Mouse (Mus musculus) embryonic facial prominence, embryonic 14.5 days (tissue): ENCODE measurements at regions not wholly inside any gene's neighbourhood (a gene's known extent, or its start where the extent isn't known, plus 50 kb on each side); places are given as distances from the start of the nearest gene placed in this dataset.

Experiments
- ATAC-seq: fragments of 200-750 bp; cut with Nextera tagmentation; 2 replicates; pipeline ENCODE4 v1.8.0; 2017; ENCODE audit warnings: low read depth, moderate number of reproducible peaks, moderate TSS enrichment
- DNase-seq: peaks from one replicate; pipeline ENCODE4 v3.0.0-alpha.2; 2015; ENCODE audit warnings: low spot score
- H3K27ac ChIP-seq: fragments of 300-500 bp; sonication (generic); replicated peaks from 2 replicates; pipeline ENCODE4 v1.5.1; 2014; ENCODE audit warnings: low read depth, mild to moderate bottlenecking, low read length, moderate library complexity
- H3K27me3 ChIP-seq: fragments of 300-500 bp; sonication (generic); replicated peaks from 2 replicates; pipeline ENCODE4 v1.6.1; 2014; ENCODE audit warnings: low read length; ENCODE audit not compliant: control insufficient read depth, insufficient read depth
- H3K36me3 ChIP-seq: fragments of 300-500 bp; sonication (generic); 2 replicates; pipeline ENCODE4 v1.6.1; 2014; ENCODE audit warnings: low read length, mixed read lengths; ENCODE audit not compliant: control insufficient read depth, insufficient read depth
- H3K4me1 ChIP-seq: fragments of 300-500 bp; sonication (generic); 2 replicates; pipeline ENCODE4 v1.6.1; 2014; ENCODE audit warnings: antibody characterized with exemption, low read length; ENCODE audit not compliant: control insufficient read depth, insufficient read depth
- H3K4me2 ChIP-seq: fragments of 300-500 bp; sonication (generic); 2 replicates; pipeline ENCODE4 v1.6.1; 2014; ENCODE audit warnings: low read depth, mild to moderate bottlenecking, low read length, moderate library complexity, mixed read lengths
- H3K4me3 ChIP-seq: fragments of 300-500 bp; sonication (generic); 2 replicates; pipeline ENCODE4 v1.5.1; 2014; ENCODE audit warnings: low read depth, mild to moderate bottlenecking, low read length
- H3K9ac ChIP-seq: fragments of 300-500 bp; sonication (generic); 2 replicates; pipeline ENCODE4 v1.6.1; 2014; ENCODE audit warnings: low read depth, mild to moderate bottlenecking, low read length, moderate library complexity, mixed read lengths
- H3K9me3 ChIP-seq: fragments of 300-500 bp; sonication (generic); 2 replicates; pipeline ENCODE4 v1.6.1; 2016; ENCODE audit warnings: low read length; ENCODE audit not compliant: control insufficient read depth
- WGBS: fragments of 180-500 bp; shearing (Covaris S2); extraction: QIAGEN DNeasy Blood & Tissue Kit; methylation state at CpG from one replicate; pipeline ENCODE4 v1.1.7; 2014; 5-methylcytosine and 5-hydroxymethylcytosine counted together

DNA sequence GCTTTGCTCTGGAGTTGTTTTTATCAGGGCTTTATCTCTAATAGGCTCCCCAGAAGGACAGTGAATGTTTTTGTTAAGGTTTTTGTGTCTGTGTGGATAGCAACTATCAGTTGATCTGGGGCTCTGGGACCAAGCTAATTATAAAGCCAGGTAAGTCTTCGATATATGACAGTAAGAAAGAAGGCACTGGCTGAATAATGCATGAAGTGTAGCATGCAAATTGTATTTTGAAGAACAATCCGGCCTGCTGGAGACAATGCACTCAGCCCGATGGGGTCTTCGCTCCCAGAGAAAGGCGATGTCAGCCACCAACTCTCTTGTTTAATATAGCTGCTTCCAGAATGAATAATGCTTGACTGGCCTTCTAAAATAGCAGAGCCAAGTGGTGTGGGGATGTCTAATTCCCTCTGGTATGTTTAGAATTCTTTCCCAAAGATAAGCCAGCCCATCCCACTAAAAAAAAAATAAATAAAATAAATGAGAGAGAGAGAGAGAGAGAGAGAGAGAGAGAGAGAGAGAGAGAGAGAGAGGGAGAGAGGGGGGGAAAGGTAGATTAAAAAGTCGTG is 68.6 kb downstream of the Dad1 start:
- no peak for ATAC-seq
- no peak overlapping the region for H3K4me2 ChIP-seq
- no peaks in the 10 kb centered on the region for H3K36me3 ChIP-seq
- H3K27ac ChIP-seq, result no peak overlapping the region
- no peak for DNase-seq
- no peaks in the 10 kb centered on the region for H3K9me3 ChIP-seq
- H3K9ac ChIP-seq, result no peak overlapping the region
- H3K27me3 ChIP-seq, result no peaks in the 10 kb centered on the region
- H3K4me1 ChIP-seq, result peaks cover 10% of the 10 kb centered on the region; the same call in 1 of the 2 replicates
- H3K4me3 ChIP-seq, result no peak overlapping the region
- WGBS, result 76% methylated on average over 6 of the region's 6 CpGs

DNA sequence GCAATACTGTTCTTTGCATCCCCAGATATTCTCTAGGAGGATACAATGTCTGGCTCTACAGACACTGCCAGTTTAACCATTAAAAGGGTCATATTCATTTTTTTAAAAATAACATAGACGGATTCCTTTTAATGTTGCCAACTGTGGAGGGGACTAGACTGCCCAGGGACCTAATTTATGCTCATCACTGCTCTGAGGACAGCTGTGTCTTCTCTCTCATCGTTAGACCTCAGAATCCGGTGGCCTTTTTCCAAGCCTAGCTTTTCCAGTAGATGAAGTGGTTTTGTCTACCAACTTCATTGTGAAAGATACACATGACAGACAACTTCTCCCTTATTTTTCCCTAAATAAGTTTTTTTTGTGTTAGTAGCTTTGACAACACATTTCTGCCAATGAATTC is 70.0 kb downstream of the Dad1 start:
- ATAC-seq (no peak), DNase-seq (no peak)
- no peak overlapping the region for H3K4me2 ChIP-seq
- no peaks in the 10 kb centered on the region for H3K9me3 ChIP-seq
- WGBS, result 70% methylated on average over 3 of the region's 3 CpGs
- no peak overlapping the region for H3K27ac ChIP-seq
- H3K4me3 ChIP-seq, result no peak overlapping the region
- H3K36me3 ChIP-seq, result no peaks in the 10 kb centered on the region
- H3K27me3 ChIP-seq, result no peaks in the 10 kb centered on the region
- no peak overlapping the region for H3K9ac ChIP-seq
- peaks cover 11% of the 10 kb centered on the region; the same call in 1 of the 2 replicates for H3K4me1 ChIP-seq

GRCm38 (mm10) chr14:54182838-54183237 is 71.1 kb downstream of the Dad1 start:
- Histone ChIP-seq H3K9me3 (no peaks in the 10 kb centered on the region), H3K36me3 (no peaks in the 10 kb centered on the region), H3K27me3 (no peaks in the 10 kb centered on the region), H3K27ac (no peak overlapping the region), H3K4me3 (no peak overlapping the region), H3K9ac (no peak overlapping the region), H3K4me2 (no peak overlapping the region), H3K4me1 (peaks cover 11% of the 10 kb centered on the region; the same call in 1 of the 2 replicates)
- DNase-seq, result no peak
- ATAC-seq, result no peak
- 78% methylated on average over 10 of the region's 10 CpGs for WGBS

GRCm38 (mm10) chr14:54181306-54181705 is 72.6 kb downstream of the Dad1 start:
- no peak for DNase-seq
- WGBS, result 66% methylated on average over 3 of the region's 3 CpGs
- H3K9me3 ChIP-seq, result no peaks in the 10 kb centered on the region
- H3K27me3 ChIP-seq, result no peaks in the 10 kb centered on the region
- no peak overlapping the region for H3K9ac ChIP-seq
- peaks cover 11% of the 10 kb centered on the region; the same call in 1 of the 2 replicates for H3K4me1 ChIP-seq
- ATAC-seq, result no peak
- no peak overlapping the region for H3K4me3 ChIP-seq
- no peak overlapping the region for H3K4me2 ChIP-seq
- H3K36me3 ChIP-seq, result no peaks in the 10 kb centered on the region
- no peak overlapping the region for H3K27ac ChIP-seq

DNA sequence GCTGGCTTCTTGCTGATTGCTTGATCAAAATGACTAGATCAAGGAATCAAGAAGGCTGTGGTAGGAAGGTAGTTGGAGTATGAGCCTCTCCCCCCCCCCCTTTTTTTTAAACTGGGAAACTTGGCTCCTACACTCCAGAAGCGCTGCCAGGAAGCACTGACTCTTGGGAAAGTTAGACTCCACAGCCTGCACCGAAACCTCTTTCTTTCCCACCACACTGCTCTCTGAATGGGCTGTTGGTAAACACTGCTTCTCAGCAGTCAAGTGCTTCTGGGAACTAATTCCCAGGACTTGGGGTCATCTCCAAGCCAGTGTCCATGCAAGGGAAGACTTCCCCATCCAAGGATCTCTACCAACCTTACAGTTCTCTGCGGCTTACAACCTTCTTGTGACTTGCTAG is 73.2 kb downstream of the Dad1 start:
- Histone ChIP-seq H3K27ac (no peak overlapping the region), H3K36me3 (no peaks in the 10 kb centered on the region), H3K9ac (no peak overlapping the region), H3K4me3 (no peak overlapping the region), H3K9me3 (no peaks in the 10 kb centered on the region), H3K27me3 (no peaks in the 10 kb centered on the region), H3K4me2 (no peak overlapping the region), H3K4me1 (peaks cover 11% of the 10 kb centered on the region; the same call in 1 of the 2 replicates)
- ATAC-seq, result no peak
- WGBS, result 84% methylated on average over 3 of the region's 3 CpGs
- DNase-seq, result peak; percentile 31

- ATAC-seq (no peak), DNase-seq (no peak)
- Histone ChIP-seq H3K27me3 (no peaks in the 10 kb centered on the region), H3K4me3 (no peak overlapping the region), H3K4me1 (peaks cover 11% of the 10 kb centered on the region; the same call in 1 of the 2 replicates), H3K9ac (no peak overlapping the region), H3K27ac (no peak overlapping the region), H3K9me3 (no peaks in the 10 kb centered on the region), H3K36me3 (no peaks in the 10 kb centered on the region), H3K4me2 (no peak overlapping the region)
- WGBS, result 49% methylated on average over 3 of the region's 3 CpGs
Measured at GRCm38 (mm10) chr14:54180271-54180670, 73.6 kb downstream of the Dad1 start.

- no peaks in the 10 kb centered on the region for H3K9me3 ChIP-seq
- WGBS, result 90% methylated on average over 3 of the region's 3 CpGs
- H3K27ac ChIP-seq, result no peak overlapping the region
- H3K27me3 ChIP-seq, result no peaks in the 10 kb centered on the region
- DNase-seq (no peak), ATAC-seq (no peak)
- H3K36me3 ChIP-seq, result no peaks in the 10 kb centered on the region
- H3K4me3 ChIP-seq, result no peak overlapping the region
- H3K4me1 ChIP-seq, result peaks cover 11% of the 10 kb centered on the region; the same call in 1 of the 2 replicates
- no peak overlapping the region for H3K9ac ChIP-seq
- no peak overlapping the region for H3K4me2 ChIP-seq
Measured at GRCm38 (mm10) chr14:54178856-54179255, 75.0 kb downstream of the Dad1 start.

- no peak overlapping the region for H3K4me2 ChIP-seq
- H3K27me3 ChIP-seq, result no peaks in the 10 kb centered on the region
- no peak overlapping the region for H3K27ac ChIP-seq
- no peak overlapping the region for H3K4me3 ChIP-seq
- no peaks in the 10 kb centered on the region for H3K9me3 ChIP-seq
- no peaks in the 10 kb centered on the region for H3K36me3 ChIP-seq
- DNase-seq (no peak), ATAC-seq (no peak)
- WGBS, result 82% methylated on average over 14 of the region's 14 CpGs
- no peak overlapping the region for H3K9ac ChIP-seq
- peaks cover 11% of the 10 kb centered on the region; the same call in 1 of the 2 replicates for H3K4me1 ChIP-seq
Measured at GRCm38 (mm10) chr14:54176469-54176868, 77.4 kb downstream of the Dad1 start.

DNA sequence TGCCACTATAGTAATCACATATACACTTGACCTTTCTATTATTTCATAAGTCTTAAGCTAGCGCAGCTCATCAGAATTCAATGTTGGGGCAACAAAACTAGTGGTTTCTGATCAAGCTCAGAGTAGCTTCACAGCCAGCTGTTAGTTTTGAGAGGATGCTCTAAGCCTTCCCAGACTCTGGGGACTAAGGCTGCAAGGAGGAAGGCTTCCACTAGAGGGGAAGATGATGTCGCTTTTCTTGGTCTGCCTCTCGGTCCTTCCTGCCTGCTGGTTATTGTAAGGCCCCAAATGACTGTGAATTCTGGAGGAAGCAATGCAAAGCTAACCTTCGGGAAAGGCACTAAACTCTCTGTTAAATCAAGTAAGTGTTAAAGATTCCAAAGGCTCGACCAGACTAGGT is 78.4 kb downstream of the Dad1 start:
- Histone ChIP-seq H3K4me3 (no peak overlapping the region), H3K4me1 (peaks cover 3% of the 10 kb centered on the region; the same call in 1 of the 2 replicates), H3K27me3 (no peaks in the 10 kb centered on the region), H3K9me3 (no peaks in the 10 kb centered on the region), H3K36me3 (no peaks in the 10 kb centered on the region), H3K9ac (no peak overlapping the region), H3K27ac (no peak overlapping the region), H3K4me2 (no peak overlapping the region)
- DNase-seq (no peak), ATAC-seq (no peak)
- 76% methylated on average over 5 of the region's 5 CpGs for WGBS
